Mouse (Mus musculus): ENCODE results near the gene Dpp4.

Gene Dpp4

DNA sequence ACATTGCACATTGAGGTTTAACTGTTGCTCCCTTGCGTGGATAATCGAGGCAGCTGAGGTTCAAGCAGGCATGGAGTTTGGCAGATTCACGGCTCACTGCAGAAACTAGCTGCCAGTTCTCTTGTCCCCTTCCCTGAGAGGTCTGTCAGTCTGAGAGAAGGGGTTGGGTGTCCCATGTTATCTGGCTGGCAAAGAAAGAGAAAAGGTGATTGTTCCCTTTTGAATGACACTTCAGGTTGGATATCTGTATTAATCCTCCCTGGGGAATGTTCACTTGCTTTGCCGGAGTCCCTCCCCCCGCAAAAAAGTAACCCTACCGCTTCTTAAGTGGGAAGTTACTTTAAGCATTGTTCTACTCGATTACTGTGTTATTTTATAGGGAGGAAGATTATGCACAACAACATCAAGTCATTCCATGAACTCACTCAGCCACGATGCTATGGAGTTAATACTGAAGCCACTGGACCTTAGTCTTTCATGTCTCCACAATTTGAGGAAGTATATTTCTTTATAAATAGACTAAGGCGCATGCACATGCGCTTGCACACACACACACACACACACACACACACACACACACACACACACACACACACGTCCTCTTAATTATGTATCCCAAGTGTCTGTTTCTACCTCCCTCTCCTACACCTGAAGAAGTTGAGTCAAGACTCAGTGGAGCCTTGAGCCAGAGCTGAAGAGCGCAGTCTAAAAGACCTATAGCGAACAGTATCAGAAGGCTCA, at the start of gene Dpp4:
Dpp4 (minus strand) TSS at position 151 of the 741 bp plus-strand sequence.
- DNase-seq (ENCODE audit: low spot score in 2 of 2): no peak

DNA sequence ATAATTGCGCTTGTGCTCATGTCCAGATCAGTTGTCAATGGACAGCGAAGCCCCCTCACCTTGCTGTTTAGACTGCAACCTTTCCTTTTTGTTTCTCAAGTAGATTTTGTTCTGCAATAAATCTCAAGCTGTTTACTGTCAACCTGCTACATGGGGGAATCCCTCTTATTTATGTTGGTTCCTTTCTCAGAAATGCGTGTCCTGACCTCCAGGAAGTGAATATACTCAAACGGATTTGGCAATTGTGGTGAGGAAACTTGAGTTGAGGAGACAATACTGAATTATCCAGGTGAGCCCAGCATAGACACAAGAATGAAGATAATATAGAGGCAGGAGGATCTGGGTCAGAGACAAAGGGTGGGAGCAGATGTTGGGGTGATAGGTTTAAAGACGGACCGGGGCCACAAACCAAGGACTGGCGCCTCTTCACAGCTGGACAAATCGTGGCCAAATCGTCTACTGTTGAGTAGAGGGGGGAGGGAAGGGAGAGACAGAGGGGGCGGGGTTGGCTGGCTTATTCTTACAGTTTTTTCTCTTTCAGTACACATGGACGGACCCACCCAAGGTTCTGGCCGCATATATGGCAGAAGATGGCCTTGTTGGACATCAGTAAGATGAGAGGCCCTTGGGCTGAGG, 48.9 kb upstream of the Dpp4 start:
- DNase-seq (ENCODE audit: low spot score in 2 of 2): no peak

DNA sequence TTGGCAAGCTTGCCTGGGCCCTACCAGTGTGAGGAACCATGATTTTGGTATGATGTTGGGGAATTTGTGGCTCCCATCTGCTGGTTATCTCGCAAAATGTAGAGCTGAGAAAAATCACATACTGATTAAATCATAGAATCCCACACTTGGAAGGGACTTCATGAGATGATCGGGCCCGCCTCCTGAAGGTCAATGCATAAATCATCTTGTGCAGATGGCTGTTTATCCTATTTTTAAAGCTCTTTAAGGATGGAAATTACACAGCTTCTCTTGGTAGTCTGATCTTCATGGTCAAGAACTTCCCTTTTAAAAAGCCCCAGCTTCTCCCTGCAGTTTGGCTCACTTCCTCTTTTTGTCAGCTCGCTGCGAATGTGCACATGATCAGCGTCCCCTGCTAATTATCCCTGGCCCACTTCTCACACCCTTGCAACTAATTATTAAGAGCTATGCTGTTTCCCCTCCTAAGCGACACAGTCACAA, 48.2 kb upstream of the Dpp4 start:
- DNase-seq (ENCODE audit: low spot score in 2 of 2): peak; percentile 15 to 28

DNA sequence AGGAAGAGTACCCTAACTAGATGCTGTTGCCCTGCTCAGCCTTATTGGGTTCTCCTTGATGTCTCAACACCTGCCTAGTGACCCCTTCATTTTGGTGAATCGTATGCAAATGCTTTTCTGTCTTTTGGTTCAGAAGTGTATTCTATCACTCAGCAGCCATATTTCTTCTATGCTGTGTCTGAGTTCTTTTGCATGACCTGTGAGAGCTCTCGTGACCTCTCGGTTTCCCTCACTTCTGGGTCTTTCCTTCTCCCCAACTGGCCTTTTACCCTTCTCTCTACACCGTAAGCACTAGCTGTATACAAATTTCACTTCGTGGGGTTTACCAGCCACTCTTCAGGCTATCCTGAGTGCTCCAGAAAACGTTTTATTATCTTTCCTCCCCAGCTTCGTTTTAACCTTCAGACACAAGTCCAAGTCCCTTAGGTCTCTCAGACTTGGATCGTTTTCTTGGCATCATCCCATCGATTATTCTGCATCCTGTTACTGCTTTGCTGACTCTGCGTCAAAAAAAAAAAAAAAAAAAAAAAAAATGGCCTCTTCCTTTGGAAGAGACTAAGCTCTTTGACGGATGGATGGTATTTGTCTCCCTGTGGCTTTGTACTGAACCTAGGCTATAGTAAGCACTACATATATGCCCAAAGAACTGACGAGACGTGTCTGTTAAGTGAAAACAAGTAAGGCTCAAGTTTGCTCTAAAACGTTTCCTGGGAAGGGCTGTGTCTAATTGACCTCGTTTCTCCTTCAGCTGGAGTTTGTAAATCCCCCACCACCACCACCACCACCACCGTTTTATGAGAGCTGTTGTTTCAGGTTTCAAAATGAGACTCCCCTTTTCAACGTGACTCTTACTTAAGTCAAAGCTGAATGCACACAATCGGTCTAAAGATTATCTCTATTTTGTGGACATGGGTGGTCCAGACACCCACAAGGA, 47.5 kb upstream of the Dpp4 start:
- DNase-seq (ENCODE audit: low spot score in 2 of 2): no peak

DNA sequence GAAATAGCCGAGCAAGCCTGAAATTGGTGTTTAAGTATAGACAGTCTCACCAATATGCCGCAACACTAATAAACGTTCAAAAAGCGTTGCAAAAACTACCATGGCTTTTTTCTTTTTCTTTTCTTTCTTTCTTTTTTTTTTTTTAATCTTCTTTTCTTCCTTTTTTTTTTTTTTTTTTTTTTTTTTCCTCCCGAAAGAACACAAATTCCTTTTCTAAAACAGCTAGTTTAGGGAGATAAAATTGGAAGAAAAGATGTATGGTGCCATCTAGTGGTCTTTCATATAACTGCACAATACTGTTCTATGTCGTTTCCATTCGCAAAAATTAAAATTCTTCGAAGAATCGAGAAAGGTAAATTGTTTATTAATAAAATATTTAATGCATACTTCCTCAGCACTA, 46.0 kb upstream of the Dpp4 start:
- no peak for DNase-seq (ENCODE audit: low spot score in 2 of 2)

DNA sequence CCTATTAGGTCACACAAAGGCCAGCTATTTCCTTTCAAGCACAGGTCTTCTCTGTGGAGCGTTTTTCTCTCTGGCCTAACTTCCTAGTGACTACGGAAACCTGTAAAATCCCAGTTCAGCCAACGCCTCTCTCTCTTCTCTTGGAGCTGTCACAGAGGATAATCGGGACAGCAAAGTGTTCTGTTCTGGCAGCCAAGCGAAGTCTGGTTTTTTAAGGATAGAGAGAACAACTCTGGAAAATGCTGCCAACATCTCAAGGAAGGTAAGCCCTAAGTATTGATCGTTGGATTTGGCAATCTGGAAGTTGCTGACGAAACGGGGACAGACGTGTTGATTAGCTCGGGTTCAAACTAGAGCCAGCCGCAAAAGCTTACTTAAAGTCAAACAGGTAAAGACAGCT, 43.0 kb upstream of the Dpp4 start:
- no peak for DNase-seq (ENCODE audit: low spot score in 2 of 2)

DNA sequence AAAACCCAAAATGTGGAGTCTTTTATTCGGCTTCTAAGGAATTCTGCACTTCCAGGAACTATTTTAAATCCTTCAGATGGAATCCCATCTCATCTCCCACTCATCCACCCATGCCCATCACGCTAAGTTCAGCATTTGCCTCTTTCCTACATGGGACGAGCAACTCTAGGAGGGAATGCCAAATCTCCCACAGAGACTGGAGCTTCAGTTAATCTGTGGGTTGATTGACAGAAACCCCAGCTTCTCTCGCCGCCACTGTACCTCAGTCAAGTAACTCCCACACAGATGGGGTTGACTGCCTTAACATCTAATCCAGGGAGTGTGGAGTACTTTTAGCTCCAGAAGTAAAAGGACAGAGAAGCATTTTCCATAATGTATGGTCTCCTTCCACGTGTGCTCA, 42.0 kb upstream of the Dpp4 start:
- no peak for DNase-seq (ENCODE audit: low spot score in 2 of 2)

DNA sequence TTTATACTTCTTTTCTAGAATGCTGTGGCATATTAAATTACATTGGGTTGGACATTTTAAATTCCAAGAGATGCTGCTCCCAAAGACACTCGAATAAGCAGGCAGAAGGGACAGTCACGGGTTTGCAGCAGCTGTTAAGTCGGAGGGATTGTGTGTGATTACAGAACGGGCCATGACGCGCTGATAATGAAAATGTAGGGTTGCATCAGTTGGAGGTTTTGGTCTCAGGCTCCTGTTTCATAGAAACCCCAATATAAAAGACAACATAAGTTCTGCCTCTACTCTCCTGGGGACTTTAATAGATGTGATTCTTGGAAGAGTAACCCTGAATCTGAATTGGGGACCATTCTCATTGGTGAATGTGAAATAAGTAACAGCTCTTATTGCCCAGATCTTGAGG, 38.3 kb upstream of the Dpp4 start:
- DNase-seq (ENCODE audit: low spot score in 2 of 2): no peak

DNA sequence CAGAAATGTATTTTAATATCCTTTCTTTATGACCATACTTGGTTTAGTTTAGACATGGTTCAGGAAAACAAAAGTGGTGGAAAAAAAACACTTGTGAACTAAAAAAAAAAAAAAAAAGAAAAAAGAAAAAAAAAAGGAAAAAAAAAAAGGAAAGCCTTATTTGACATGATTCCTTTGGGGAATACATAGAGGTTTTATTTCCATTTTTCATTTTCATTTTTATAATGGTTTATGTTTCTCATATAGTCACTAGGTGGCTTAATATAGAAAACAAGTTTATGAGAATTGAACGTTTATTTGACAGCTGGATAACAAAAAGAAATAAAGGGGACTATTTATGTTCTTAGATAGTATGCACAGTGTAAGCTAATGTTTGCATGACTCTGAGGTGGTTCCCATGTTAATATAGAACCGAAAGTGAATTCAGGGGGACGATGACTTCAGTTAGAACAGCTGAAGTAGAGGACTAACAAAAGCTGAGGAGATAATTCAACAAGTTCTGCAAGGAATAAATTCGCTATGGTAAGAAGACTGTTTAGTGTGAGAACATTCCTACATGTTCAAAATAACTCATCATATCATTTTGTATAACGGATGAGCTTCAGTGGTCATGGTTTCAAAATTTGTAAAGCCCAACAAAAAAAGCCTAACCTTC, 37.8 kb upstream of the Dpp4 start:
- DNase-seq (ENCODE audit: low spot score in 2 of 2): no peak

DNA sequence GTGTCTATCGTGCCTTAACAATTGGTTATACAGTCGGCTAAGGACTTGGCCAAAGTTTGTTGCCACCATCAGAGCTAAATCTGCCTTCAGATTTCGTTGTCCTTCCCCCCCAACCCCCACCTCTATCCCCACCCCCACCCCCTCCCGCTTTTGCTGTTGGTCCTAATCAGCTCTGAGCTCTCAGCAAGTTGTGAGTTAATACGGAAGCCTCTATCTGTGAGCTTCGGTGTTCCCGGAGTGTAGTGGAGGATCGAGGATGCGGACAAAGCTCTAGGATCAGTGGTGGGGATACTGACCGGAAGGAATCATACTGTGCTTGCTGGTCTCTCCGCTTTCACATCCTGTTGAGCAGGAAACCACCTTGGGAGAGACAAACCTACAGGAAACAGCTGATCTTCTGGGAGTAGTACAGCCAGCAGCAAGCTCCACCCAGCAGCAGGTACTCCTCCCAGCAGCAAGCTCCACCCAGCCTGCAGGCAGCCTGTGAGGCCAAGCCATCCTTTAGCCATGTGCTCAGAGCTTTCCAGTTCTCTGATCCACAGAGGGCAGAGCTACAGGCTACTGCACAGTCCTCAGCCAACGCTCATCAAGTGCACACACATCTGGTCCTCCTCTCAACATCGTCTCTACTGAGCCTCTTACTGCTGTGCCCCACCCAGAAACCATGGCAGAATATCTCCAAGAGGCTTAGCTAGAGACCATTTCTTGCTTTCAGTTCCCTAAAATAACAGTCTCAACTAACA, 28.9 kb upstream of the Dpp4 start:
- DNase-seq (ENCODE audit: low spot score in 2 of 2): peak; percentile 39 to 62

DNA sequence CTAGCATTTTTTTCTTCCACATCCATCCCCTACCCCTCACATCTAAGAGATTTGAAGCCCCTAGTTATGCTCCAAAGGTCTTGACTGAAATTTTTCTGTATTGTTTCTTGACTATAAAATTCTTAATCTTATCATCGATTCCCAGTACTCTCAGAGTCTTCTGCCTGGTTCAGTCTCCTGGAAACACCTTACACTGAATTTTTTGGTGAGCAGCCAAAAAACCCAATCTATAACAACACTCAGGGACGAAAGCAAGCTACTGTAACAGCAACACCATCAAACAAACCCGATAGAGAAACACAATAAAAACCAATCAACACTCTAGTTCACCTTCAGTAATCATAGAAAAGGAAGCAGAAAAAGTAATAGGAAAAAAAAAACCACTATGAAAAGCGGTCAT, 28.1 kb upstream of the Dpp4 start:
- no peak for DNase-seq (ENCODE audit: low spot score in 2 of 2)

DNA sequence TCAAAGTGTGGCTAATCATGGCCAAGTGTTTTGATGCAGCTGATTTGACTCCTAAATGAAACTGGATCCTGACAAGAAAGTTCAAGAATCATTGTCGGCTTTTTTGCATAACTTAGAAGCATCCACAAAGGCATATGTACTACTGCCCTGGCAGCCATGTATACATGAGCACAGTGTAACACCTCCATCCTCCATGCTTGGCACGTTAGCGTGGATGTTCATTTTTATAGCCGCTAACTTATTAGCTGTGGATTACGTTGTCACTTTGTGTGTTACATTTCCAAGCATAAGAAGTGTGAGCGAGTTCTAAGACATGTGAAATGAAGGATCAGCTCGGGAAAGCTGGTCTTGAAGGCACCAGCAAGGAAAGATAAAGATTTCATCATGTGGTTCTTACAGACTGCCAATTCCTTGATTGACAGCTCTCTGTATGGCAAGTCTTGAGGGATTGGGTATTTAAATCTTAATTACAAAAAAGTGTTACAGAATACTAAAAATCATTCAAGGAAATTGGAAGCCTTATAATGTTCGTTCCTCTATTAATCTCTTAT, 19.3 kb upstream of the Dpp4 start:
- no peak for DNase-seq (ENCODE audit: low spot score in 2 of 2)

DNA sequence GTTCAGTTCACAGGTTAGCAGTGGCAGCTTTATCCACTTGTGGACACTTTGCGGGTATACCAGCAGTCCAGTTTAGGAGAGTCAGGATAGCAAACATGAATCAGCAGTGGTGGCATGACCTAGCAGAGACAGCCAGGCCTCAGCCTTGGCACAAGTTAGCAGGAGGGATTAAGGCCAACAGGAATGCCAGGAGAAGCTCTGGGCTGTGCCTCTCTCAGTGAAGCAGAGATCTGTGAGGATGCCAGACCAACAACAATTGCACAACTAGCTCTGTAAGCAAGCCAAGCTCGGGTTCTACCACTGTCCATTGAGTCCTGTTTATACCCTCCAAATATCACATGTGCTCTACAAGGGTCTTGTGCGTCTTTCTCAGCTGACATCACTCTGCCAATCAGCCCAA, 13.9 kb upstream of the Dpp4 start:
- peak in 1 of 2 experiments; percentile 47 for DNase-seq (ENCODE audit: low spot score in 2 of 2)

DNA sequence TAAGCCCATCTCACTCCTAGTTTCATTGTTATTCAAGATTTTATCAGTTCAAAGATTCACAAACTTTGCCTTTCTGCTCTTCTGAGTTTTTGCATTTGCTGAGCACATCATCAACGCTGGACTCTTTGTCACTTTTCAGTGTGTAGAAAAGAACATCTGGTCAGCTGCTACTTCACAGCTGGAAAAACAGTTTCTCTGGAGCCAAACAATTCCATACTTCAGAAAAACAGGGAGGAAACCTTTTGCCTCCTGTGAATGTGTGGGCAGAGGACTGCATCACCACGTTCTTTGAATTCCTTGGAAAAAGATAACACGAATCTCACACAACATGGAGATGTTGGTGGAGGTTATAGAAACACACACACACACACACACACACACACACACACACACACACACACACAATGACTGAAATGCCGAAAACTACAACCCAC, 11.3 kb upstream of the Dpp4 start:
- peak in 1 of 2 experiments; percentile 24 for DNase-seq (ENCODE audit: low spot score in 2 of 2)

DNA sequence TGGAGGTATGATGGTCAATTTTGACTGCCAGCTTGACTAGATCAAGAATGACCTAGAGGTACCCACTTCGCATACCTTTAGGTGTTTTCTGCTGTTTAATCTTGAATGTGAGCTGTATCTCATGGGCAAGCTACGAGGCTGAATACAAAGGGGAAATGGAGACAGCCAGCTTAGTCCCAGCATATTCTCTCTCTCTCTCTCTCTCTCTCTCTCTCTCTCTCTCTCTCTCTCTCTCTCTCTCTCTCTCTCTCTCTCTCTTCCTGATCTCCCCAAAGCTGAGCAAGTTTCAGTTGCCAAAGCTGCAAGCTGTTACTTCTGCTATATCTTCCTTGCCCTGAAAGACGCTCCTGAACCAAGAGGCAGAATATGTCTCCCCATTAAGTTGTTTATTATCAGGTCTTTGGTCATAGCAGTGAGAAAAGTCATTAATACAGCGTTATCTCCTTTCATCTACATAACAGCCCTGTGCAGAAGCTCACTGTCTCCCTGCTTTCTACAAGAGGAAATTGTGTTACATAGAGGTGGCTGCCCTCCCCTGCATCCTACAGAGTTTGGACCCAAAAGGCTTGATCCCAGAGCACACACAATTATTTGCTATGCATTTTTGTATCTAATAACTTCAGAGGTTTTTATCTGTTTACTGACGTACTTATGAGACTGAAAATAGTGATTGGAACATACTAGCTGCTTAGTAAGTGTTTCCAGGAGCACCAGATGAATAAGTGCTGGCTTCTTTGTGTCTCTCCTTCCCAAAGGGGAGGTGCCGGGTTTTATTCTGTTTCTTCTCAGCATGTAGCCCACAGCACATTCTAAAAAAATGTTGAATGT, 10.7 kb upstream of the Dpp4 start:
- peak in 1 of 2 experiments; percentile 24 for DNase-seq (ENCODE audit: low spot score in 2 of 2)

DNA sequence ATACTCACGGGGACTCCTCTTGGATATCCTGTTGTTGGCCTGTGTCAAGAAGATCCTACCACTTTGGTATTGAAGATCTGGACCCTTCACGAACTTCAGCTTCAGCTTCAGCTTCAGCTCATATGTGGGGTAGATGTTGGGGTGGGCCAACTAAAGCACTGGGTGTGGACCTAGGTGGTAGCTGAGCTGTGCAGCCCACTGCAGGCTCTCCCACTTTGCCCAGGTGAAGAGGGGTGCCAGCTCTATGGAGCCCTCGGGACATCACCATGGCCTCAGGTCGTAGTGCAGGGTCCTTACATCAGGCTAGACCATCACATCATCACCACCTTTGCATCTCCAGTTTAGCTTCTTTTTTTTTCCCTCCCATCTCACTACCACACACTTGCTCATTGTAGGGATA, 9.2 kb upstream of the Dpp4 start:
- no peak for DNase-seq (ENCODE audit: low spot score in 2 of 2)

DNA sequence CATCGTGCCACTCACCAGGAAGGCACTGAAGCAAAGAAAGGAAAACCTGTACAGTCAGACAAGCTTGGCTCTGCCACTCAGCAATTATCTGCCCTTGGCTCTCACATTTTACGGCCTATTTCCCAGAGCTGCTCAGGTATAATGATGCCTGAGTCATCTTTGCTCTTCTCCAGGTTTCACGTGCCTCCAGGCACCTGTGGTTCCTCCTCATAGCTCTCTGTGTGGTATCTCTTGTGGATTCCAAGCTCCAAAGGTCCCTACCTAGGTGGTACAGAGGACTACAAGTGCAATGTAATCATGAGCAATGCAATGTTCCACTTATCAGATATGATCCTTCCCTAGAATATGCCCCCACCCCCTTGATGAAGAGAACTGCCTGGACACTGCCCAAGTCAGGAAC, 8.0 kb upstream of the Dpp4 start:
- DNase-seq (ENCODE audit: low spot score in 2 of 2): no peak

DNA sequence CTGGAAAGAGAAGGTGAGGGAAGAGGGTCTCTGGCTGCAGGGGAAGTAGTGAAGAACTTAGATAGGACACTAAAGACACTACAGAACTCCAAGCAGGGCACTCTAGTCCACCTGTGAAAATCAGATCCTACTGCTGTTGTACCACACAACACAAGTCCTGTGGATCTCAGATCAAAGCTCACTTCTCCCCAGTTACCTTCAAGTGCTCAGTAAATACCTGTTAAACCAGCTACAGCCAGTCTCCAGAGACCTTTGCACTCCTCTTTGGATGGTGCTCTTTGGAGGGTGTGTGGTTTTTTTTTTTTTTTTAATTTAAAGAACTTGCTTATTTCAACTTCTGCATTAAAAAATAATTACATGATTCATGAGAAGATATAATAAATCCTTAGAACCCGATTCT, 5.2 kb upstream of the Dpp4 start:
- DNase-seq (ENCODE audit: low spot score in 2 of 2): no peak

DNA sequence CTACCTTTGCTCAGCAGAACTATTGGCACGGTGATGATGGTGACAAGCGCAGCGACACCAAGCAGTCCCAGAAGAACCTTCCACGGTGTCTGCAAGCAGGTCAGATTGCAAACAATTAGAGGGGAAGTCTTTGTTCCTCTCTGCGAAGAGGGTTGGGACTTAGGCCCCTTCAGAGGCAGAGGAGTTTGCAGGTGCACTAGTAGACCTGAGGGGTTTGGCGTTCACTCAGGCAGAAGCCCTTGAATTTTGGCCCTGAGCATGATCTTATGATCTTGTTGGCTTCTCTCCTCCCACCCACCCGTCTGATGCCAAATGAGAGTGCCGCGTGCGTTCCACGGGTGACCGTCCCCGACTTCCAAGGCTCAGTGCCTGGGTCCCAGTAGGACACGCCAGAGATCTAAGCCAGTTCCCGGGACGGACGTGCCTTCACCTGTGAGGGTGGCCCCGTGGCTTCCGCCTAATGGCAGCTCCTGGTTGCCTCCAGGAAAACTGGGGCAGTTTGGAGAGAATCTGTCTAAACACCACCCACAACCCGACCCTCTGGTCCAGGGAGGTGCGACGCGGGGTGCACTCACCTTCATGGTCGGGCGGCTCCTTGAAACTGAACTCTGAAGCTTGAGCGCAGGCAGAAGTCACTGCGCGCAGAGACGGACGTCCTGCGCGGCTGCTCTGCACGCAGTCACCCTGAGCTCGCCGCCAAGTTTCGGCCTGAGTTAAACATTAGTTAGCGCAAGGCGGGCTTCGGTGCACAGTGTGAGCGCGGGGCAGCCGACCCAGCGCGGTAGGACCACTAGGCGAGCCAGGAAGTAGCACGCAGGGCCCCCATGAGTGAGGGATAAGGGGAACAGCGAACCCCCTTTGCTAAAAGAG, 585 bp downstream of the Dpp4 start:
- DNase-seq (ENCODE audit: low spot score in 2 of 2): no peak
